Mouse (Mus musculus) midbrain, postnatal 0 days (tissue): Measurements from ENCODE around the gene Snapin. TPM values are rescaled to one million over a fixed set of nuclear protein-coding genes. Genes with fewer than 3 reads are reported as not detected.

Experiments used
- ATAC-seq: fragments of 200-750 bp; cut with Nextera tagmentation; 2 replicates; pipeline ENCODE4 v1.8.0; 2017; ENCODE audit warnings: moderate number of reproducible peaks, mild to moderate bottlenecking, moderate TSS enrichment, moderate library complexity; ENCODE audit not compliant: low FRiP score
- DNase-seq: peaks from one replicate; pipeline ENCODE4 v3.0.0-alpha.2; 2015; ENCODE audit warnings: low spot score
- H3K27ac ChIP-seq: fragments of 300-500 bp; sonication (generic); 2 replicates; pipeline ENCODE4 v1.5.1; 2014; ENCODE audit warnings: low read depth, mild to moderate bottlenecking, low read length, mixed read lengths
- H3K27me3 ChIP-seq: fragments of 300-500 bp; sonication (generic); 2 replicates; pipeline ENCODE4 v1.6.1; 2014; ENCODE audit warnings: low read length, control low read depth, mixed read lengths; ENCODE audit not compliant: insufficient read depth
- H3K36me3 ChIP-seq: fragments of 300-500 bp; sonication (generic); 2 replicates; pipeline ENCODE4 v1.6.1; 2014; ENCODE audit warnings: low read length, control low read depth, mixed read lengths; ENCODE audit not compliant: insufficient read depth
- H3K4me1 ChIP-seq: fragments of 300-500 bp; sonication (generic); 2 replicates; pipeline ENCODE4 v1.6.1; 2014; ENCODE audit warnings: mild to moderate bottlenecking, control low read depth, antibody characterized with exemption, low read length, mixed read lengths; ENCODE audit not compliant: insufficient read depth
- H3K4me2 ChIP-seq: fragments of 300-500 bp; sonication (generic); 2 replicates; pipeline ENCODE4 v1.6.1; 2014; ENCODE audit warnings: low read depth, mild to moderate bottlenecking, low read length, mixed read lengths; ENCODE audit not compliant: poor library complexity, severe bottlenecking
- H3K4me3 ChIP-seq: fragments of 300-500 bp; sonication (generic); 2 replicates; pipeline ENCODE4 v1.5.1; 2014; ENCODE audit warnings: low read depth, mild to moderate bottlenecking, low read length, moderate library complexity
- H3K9ac ChIP-seq: fragments of 300-500 bp; sonication (generic); replicated peaks from 2 replicates; pipeline ENCODE4 v1.6.1; 2014; ENCODE audit warnings: mild to moderate bottlenecking, low read length, moderate library complexity, mixed read lengths; ENCODE audit not compliant: poor library complexity, severe bottlenecking
- H3K9me3 ChIP-seq: fragments of 300-500 bp; sonication (generic); 2 replicates; pipeline ENCODE4 v1.6.1; 2016; ENCODE audit warnings: low read length, control low read depth
- CTCF ChIP-seq: IDR thresholded peaks from 2 replicates; pipeline ENCODE4 v1.5.1; 2016; ENCODE audit warnings: antibody characterized with exemption, mild to moderate bottlenecking
- WGBS: fragments of 180-500 bp; shearing (Covaris S2); extraction: QIAGEN DNeasy Blood & Tissue Kit; methylation state at CpG from one replicate; pipeline ENCODE4 v1.1.7; 2014; 5-methylcytosine and 5-hydroxymethylcytosine counted together
- polyA plus RNA-seq: library from polyadenylated mRNA; unstranded; fragments of >200 nt; fragmentation: Nextera tagmentation; extraction: Ambion mirVana; gene quantifications from 2 replicates; pipeline ENCODE4 v1.2.1, GENCODE M21; 2015
- total RNA-seq: library from RNA; depleted of rRNA; stranded (reverse); fragments of >200 nt; gene quantifications from 2 replicates; pipeline ENCODE4 v1.2.3, GENCODE M21; 2014

The Snapin gene
- total and polyA plus RNA-seq, 2 experiments from 2014 or later = 41.2 to 93.5 TPM

DNA sequence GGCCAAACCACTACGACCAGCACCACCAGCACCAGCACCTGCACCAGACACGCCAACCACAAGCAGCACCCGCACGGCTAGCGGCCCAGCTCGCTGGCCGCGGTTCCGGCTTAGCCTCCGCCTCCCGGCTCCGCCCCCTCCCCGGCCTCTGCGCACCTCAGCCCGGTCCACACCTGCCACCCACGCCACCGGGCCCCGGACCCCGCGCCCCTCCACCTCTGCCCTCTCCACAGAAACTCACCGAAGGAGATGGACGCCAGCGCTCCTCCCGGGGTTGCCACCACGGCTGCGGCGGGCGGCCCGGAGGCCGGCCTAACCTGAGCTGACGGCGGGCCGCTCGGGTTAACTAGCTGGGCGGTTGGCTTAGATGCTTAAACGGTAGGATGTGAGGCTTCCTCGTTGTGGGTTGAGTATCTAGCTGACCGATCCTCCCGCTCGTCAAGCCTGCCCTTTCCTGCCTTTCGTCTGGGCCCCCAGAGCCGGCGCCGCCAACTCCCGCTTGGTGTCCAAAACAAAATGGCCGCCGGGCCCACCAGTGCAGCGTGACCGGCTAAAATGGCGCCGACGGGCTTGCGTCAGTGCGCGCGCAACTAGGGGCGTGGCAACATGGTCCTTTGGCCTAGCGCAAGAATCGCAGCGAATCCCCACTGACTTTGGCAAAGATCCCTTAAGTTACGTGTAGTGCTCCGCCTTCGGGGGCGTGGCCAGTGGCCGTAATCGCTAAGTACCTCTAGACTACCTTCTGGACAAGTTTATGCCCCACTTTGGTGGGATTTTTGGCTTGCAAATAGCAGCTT, 18.3 kb upstream of the Snapin start, which contains the start of gene Chtop:
Gene Chtop, minus strand, starts transcription at position 549 of the 797 bp plus-strand sequence.
- under 1% methylated on average over 64 of the region's 66 CpGs for WGBS
- TF ChIP-seq CTCF = no peak
- Histone ChIP-seq H3K4me1 (peaks cover 10% of the 10 kb centered on the region; the same call in 1 of the 2 replicates), H3K27ac (peak within 1 kb of the TSS; percentile 96), H3K4me2 (peak within 1 kb of the TSS; percentile 64), H3K9me3 (no peaks in the 10 kb centered on the region), H3K27me3 (peaks cover 12% of the 10 kb centered on the region), H3K9ac (peak within 1 kb of the TSS; percentile 99), H3K4me3 (peak within 1 kb of the TSS; percentile 92), H3K36me3 (peaks cover 6% of the 10 kb centered on the region; the same call in 1 of the 2 replicates)
- ATAC-seq (peak; percentile 94), DNase-seq (peak; percentile 99)

DNA sequence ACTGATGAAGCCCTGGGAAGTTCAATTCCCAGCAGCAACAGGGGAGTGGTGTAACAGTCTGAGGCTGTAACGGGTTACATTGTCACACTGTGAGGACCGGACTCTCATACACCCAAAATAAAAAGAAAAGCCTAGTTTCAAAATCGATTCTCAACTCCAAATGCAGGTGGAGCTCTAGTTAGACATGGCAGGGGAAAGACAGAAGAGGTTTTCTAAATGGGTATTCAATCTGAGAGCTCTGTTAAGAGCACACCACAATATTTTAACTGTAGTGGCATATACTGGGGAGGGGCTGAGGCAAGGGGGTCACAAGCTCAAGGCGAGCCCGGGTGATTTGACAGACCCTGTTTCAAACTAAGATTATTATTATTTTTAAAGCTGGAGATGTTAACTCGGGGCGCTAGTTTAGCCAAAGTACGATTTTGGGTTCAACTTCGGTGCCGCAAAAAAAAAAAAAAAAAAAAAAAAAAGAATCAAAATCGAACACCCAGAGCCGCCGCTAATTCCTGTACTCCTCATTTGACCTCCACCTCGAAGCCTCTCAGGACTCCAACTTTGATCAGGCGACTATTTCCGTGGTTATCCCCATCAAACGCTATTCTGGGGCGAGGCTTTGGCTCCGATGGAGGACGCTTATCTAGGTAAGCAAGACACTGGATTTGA, 17.6 kb upstream of the Snapin start:
- no peak for ATAC-seq
- no peak for DNase-seq
- peak overlapping the region; percentile 99 for H3K9ac ChIP-seq
- 0 out of 2 replicates have a peak, but pooled peaks cover 5% of the 10 kb centered on the region for H3K27me3 ChIP-seq
- H3K4me3 ChIP-seq = peak overlapping the region; percentile 92
- H3K9me3 ChIP-seq = no peaks in the 10 kb centered on the region
- H3K4me2 ChIP-seq = peak overlapping the region; percentile 64
- peak; percentile 51 for TF ChIP-seq CTCF
- H3K4me1 ChIP-seq = peaks cover 10% of the 10 kb centered on the region; the same call in 1 of the 2 replicates
- WGBS = 2% methylated on average over 20 of the region's 20 CpGs
- peaks cover 7% of the 10 kb centered on the region; the same call in 1 of the 2 replicates for H3K36me3 ChIP-seq
- peak overlapping the region; percentile 96 for H3K27ac ChIP-seq

DNA sequence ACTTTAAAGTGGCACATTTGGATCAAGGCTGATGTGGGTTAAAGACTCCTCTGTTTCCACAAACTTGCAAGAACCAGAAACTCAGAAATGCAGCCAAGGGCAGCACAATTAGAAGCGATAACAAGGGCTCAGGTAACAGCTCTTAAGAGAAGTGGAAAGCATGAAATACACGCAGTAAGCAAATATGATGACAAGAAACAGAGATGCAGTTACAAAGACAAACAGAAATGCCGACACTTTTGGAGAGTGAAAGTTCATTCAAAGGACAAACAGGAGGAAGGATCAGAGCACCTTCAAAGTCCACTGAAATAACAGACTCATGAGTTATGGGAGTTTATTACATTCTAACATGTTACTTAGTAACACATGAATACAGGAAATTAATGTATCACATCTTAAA, 15.5 kb upstream of the Snapin start:
- DNase-seq (no peak), ATAC-seq (no peak)
- H3K36me3 ChIP-seq = peaks cover 20% of the 10 kb centered on the region; the same call in 1 of the 2 replicates
- 97% methylated on average over 3 of the region's 3 CpGs for WGBS
- no peak overlapping the region for H3K4me3 ChIP-seq
- no peak overlapping the region for H3K4me2 ChIP-seq
- no peak for TF ChIP-seq CTCF
- H3K9me3 ChIP-seq = no peaks in the 10 kb centered on the region
- H3K9ac ChIP-seq = no peak overlapping the region
- H3K27me3 ChIP-seq = no peaks in the 10 kb centered on the region
- H3K27ac ChIP-seq = no peak overlapping the region
- peaks cover 10% of the 10 kb centered on the region; the same call in 1 of the 2 replicates for H3K4me1 ChIP-seq

DNA sequence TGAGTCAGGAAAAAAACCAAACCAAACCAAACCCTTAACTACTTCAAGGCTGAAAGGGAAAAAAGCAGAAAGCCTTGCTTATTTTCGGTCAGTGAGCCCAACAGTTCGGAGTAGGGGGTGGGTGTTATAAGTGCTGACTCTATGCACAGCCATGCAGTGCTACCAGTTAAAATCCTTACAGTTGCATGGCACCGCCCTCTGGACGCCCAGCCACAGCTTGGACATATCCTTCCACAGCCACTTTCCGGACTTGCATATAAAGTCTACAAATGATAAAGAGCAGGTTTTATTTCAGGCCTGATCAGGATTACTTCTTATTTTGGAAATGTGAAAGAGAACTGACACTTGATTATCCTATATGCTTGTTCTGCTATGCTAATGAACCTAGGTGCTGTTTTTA, 14.4 kb upstream of the Snapin start:
- WGBS = 92% methylated on average over 5 of the region's 5 CpGs
- no peak for ATAC-seq
- H3K36me3 ChIP-seq = peaks cover 23% of the 10 kb centered on the region; the same call in 1 of the 2 replicates

DNA sequence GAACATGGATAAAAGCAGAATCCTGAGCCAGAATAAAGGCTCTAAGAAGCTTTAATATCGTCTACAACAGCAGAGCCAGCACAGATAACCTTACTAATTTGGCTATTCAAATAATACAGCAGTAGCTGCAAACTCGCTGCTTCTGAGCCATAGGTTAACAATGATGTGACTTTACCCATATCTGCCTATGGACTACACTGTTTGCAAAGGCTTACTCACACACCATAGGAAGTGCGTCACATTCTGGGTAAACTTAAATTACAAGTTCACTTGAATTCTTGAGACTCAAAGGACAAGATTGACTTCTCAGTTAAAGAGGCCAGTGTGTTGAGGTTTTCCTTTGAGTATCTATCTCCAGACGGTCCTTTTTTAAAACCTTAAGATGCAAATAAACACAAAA, 12.6 kb upstream of the Snapin start:
- no peak for TF ChIP-seq CTCF
- H3K27me3 ChIP-seq = no peaks in the 10 kb centered on the region
- peaks cover 31% of the 10 kb centered on the region; the same call in 1 of the 2 replicates for H3K36me3 ChIP-seq
- H3K4me2 ChIP-seq = no peak overlapping the region
- H3K4me3 ChIP-seq = no peak overlapping the region
- ATAC-seq (no peak), DNase-seq (no peak)
- 71% methylated on average over 4 of the region's 4 CpGs for WGBS
- no peak overlapping the region for H3K27ac ChIP-seq
- H3K9me3 ChIP-seq = no peaks in the 10 kb centered on the region
- no peak overlapping the region for H3K9ac ChIP-seq
- peaks cover 7% of the 10 kb centered on the region; the same call in 1 of the 2 replicates for H3K4me1 ChIP-seq

More for the DNA sequence above, 14.4 kb upstream of the Snapin start:
- no peak overlapping the region for H3K4me2 ChIP-seq
- H3K9me3 ChIP-seq = no peaks in the 10 kb centered on the region
- no peak overlapping the region for H3K27ac ChIP-seq
- no peaks in the 10 kb centered on the region for H3K27me3 ChIP-seq
- H3K4me3 ChIP-seq = no peak overlapping the region
- no peak for DNase-seq
- no peak for TF ChIP-seq CTCF
- H3K4me1 ChIP-seq = peaks cover 10% of the 10 kb centered on the region; the same call in 1 of the 2 replicates
- no peak overlapping the region for H3K9ac ChIP-seq
